Mouse (Mus musculus) hindbrain, embryonic 15.5 days (tissue): ENCODE data around the gene Fig4. TPM values are rescaled to one million over a fixed set of nuclear protein-coding genes. Genes with fewer than 3 reads are reported as not detected.

ENCODE experiments used
- ATAC-seq: fragments of 200-750 bp; cut with Nextera tagmentation; 2 replicates; pipeline ENCODE4 v1.8.0; 2017; ENCODE audit warnings: low read depth, moderate number of reproducible peaks, moderate TSS enrichment; ENCODE audit not compliant: low FRiP score
- H3K27ac ChIP-seq: fragments of 300-500 bp; sonication (generic); replicated peaks from 2 replicates; pipeline ENCODE4 v1.5.1; 2015; ENCODE audit warnings: mild to moderate bottlenecking, inconsistent platforms
- H3K27me3 ChIP-seq: fragments of 300-500 bp; sonication (generic); 2 replicates; pipeline ENCODE4 v1.6.1; 2015; ENCODE audit warnings: control low read depth, inconsistent platforms
- H3K36me3 ChIP-seq: fragments of 300-500 bp; sonication (generic); 2 replicates; pipeline ENCODE4 v1.6.1; 2015; ENCODE audit warnings: control low read depth, inconsistent platforms
- H3K4me1 ChIP-seq: fragments of 300-500 bp; sonication (generic); replicated peaks from 2 replicates; pipeline ENCODE4 v1.6.1; 2015; ENCODE audit warnings: control low read depth, inconsistent platforms
- H3K4me2 ChIP-seq: fragments of 300-500 bp; sonication (generic); 2 replicates; pipeline ENCODE4 v1.6.1; 2015; ENCODE audit warnings: moderate library complexity, mild to moderate bottlenecking, inconsistent platforms
- H3K4me3 ChIP-seq: fragments of 300-500 bp; sonication (generic); 2 replicates; pipeline ENCODE4 v1.5.1; 2015; ENCODE audit warnings: mild to moderate bottlenecking, inconsistent platforms
- H3K9ac ChIP-seq: fragments of 300-500 bp; sonication (generic); 2 replicates; pipeline ENCODE4 v1.6.1; 2015; ENCODE audit warnings: inconsistent platforms
- H3K9me3 ChIP-seq: fragments of 300-500 bp; sonication (generic); 2 replicates; pipeline ENCODE4 v1.6.1; 2016; ENCODE audit warnings: control low read depth, inconsistent platforms
- WGBS: fragments of 180-500 bp; shearing (Covaris S2); methylation state at CpG from one replicate; pipeline ENCODE4 v1.1.7; 2015; 5-methylcytosine and 5-hydroxymethylcytosine counted together
- polyA plus RNA-seq: library from polyadenylated mRNA; unstranded; fragments of >200 nt; fragmentation: Nextera tagmentation; extraction: Ambion mirVana; gene quantifications from 2 replicates; pipeline ENCODE4 v1.2.1, GENCODE M21; 2015

The Fig4 gene
- polyA plus RNA-seq, 1 experiment from 2014 or later: 30.1 TPM

DNA sequence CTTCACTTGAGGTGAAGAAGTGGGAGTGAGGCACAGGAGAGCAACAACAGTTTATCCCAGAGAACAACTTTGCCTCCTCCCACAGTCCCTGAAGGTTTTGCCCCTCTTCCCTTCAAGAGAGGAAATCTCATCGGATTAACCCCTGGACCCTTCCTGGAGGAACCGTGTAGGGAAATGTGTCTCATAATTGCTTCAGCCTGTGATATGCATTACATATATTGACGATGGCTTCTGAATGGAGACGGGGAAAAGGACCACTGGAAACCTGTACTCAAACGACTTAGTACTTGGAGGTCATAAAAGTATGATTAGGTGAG is 52.4 kb downstream of the Fig4 start:
- peaks cover 8% of the 10 kb centered on the region; the same call in 1 of the 2 replicates for H3K36me3 ChIP-seq
- H3K9me3 ChIP-seq: no peaks in the 10 kb centered on the region
- ATAC-seq: no peak
- WGBS: 76% methylated on average over 5 of the region's 5 CpGs
- no peak overlapping the region for H3K4me3 ChIP-seq
- no peak overlapping the region for H3K4me2 ChIP-seq
- no peak overlapping the region for H3K9ac ChIP-seq
- H3K27ac ChIP-seq: no peak overlapping the region
- no peaks in the 10 kb centered on the region for H3K27me3 ChIP-seq
- no peaks in the 10 kb centered on the region for H3K4me1 ChIP-seq

DNA sequence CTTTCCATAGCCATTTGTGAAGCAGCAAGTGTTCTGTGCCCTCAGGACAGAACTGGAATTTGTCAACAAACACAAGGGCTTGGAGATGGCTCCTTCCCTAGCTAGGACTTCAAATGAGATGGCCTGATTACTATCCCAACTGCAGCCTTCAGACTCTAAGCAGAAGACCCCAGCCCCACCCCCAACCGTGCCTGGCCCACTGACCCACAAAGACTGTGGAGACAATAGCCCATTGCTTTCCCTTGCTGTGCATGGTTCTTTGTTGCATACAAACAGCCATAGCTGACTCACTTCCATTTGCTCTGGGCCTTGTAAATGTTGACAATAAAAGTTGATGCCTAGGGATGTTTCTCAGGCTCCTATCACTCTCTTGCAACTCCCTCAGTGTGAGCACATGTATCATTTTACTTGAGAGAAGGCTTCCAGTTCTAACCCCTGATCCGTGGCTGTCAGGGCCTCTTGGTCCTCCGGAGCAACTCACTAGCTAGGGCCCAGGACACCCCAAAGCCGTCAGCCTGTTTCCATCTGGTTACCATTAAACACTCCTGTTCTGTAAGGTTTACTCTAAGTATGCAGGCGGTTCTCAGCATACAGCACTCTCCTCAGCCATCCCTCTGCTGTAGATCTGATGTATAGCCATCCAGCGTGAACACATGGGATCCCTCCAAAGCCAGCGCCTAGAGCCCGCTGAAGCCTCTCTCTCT is 52.9 kb downstream of the Fig4 start:
- ATAC-seq: no peak
- no peak overlapping the region for H3K9ac ChIP-seq
- H3K4me2 ChIP-seq: no peak overlapping the region
- whole genome bisulfite sequencing: 59% methylated on average over 8 of the region's 8 CpGs
- H3K9me3 ChIP-seq: no peaks in the 10 kb centered on the region
- H3K4me3 ChIP-seq: no peak overlapping the region
- H3K4me1 ChIP-seq: no peaks in the 10 kb centered on the region
- H3K27ac ChIP-seq: no peak overlapping the region
- no peaks in the 10 kb centered on the region for H3K27me3 ChIP-seq
- H3K36me3 ChIP-seq: peaks cover 8% of the 10 kb centered on the region; the same call in 1 of the 2 replicates

DNA sequence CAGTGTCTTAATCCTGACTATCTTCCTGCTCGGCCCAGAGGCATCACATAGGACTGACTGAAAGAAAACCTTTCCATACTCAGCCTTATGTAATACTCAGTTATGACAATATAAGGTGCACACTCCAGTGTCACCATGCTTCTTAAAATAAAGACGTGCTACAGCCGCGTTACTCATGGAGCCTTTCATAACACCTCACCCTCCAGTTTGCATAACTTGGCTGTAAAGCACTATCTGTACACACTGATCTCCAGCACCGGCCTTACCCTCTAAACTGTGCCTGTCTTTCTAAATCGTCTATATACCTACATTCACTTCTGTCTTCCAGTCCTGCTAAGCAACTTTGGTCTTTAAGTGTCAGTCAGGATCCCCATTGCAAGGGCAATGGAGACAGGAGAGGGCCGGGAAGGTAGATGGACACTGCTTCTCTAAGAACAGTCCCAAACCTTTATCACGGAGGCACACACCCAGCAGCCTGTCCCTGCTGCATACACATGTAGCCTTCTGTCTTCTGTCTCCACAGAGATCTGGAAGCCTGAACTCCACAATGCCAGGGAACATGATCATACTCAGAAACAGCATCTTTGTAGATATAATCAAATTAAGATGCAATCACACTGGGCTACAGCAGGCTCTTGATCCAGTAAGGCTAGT is 53.9 kb downstream of the Fig4 start:
- H3K9ac ChIP-seq: no peak overlapping the region
- no peak overlapping the region for H3K4me3 ChIP-seq
- H3K4me2 ChIP-seq: no peak overlapping the region
- no peaks in the 10 kb centered on the region for H3K9me3 ChIP-seq
- no peaks in the 10 kb centered on the region for H3K4me1 ChIP-seq
- H3K27me3 ChIP-seq: no peaks in the 10 kb centered on the region
- H3K36me3 ChIP-seq: peaks cover 8% of the 10 kb centered on the region; the same call in 1 of the 2 replicates
- WGBS: 95% methylated on average over 8 of the region's 8 CpGs
- H3K27ac ChIP-seq: no peak overlapping the region
- no peak for ATAC-seq

DNA sequence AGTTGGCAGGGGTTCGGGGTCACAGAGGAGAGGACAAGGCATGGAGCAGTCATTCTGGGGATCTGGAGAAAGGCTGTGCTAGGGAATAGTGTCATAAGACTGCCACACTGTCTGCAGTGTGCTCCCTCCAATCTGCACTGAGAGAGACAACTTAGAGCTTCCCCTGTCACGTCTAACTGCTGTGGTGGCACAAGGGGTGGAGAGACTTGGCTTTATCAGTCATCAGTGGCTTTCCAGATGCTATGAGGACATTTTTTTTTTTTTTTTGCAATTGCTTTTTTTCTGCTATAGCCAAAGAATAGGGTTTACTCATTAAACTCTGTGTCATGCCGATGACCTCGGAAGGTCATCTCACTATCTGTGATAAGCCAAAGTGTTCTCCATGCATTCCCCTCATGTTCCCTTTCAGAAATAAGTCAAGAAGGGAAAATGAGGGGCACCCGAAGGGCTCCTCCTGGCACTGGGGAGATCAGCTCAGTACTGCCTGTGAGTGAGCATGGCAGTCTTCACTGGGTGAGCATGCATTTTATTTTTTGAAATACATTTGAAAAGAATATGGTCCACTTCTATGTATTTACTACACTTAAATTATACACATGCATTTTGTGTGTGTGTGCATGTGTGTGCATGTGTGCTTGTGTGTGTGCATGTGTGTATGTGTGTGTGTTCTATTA is 55.1 kb downstream of the Fig4 start:
- 88% methylated on average over 5 of the region's 5 CpGs for WGBS
- Histone ChIP-seq H3K9me3 (no peaks in the 10 kb centered on the region), H3K4me3 (no peak overlapping the region), H3K27ac (no peak overlapping the region), H3K9ac (no peak overlapping the region), H3K4me2 (no peak overlapping the region), H3K4me1 (no peaks in the 10 kb centered on the region), H3K36me3 (peaks cover 6% of the 10 kb centered on the region; the same call in 1 of the 2 replicates), H3K27me3 (no peaks in the 10 kb centered on the region)
- ATAC-seq: no peak

DNA sequence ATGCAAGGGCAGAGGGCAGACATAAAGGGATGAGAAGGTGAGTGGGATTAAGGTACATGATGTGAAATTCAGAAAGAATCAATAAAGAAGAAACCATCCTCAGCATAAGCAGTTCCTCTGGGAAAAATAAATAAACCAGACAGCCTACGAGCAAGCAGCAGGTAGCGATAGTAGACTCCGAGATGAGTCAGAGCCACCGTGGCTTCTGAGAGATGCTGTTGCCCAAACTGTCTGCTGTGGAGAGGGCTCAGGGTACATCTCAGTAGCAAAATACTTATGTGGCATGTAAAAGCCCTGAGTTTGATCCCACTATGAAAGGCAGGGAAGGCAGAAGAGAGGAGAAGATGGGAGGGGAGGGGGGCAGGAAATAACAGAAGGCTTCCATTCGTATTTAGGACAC is 56.9 kb downstream of the Fig4 start:
- Histone ChIP-seq H3K27ac (no peak overlapping the region), H3K9ac (no peak overlapping the region), H3K27me3 (no peaks in the 10 kb centered on the region), H3K9me3 (no peaks in the 10 kb centered on the region), H3K36me3 (0 out of 2 replicates have a peak, but pooled peaks cover 1% of the 10 kb centered on the region), H3K4me2 (no peak overlapping the region), H3K4me1 (no peaks in the 10 kb centered on the region), H3K4me3 (no peak overlapping the region)
- whole genome bisulfite sequencing: 64% methylated on average over 5 of the region's 5 CpGs
- ATAC-seq: no peak

DNA sequence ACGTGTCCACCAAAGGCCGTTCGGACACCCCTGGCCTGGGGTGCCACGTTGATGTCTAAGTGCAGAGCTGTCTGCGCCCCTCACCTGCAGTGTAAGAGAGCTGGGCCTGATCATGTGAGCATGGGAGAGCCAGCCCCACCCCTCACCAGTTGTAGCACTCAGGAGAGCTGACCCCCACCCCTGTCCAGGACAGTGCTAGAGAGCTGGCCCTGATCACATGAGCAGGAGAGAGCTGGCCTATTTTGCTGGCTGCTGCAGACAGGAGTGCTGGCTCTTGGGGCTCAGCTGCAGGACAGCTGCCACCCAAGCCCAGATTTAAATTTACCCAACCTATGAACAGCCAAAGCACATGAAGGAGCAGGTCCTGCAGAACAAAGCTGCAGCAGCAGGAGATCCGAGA is 57.6 kb downstream of the Fig4 start:
- ATAC-seq: 0 out of 2 replicates have a peak, but pooled peaks have one; percentile 34
- H3K4me2 ChIP-seq: no peak overlapping the region
- no peaks in the 10 kb centered on the region for H3K4me1 ChIP-seq
- H3K9ac ChIP-seq: no peak overlapping the region
- H3K4me3 ChIP-seq: no peak overlapping the region
- H3K27me3 ChIP-seq: no peaks in the 10 kb centered on the region
- H3K27ac ChIP-seq: no peak overlapping the region
- WGBS: 87% methylated on average over 6 of the region's 6 CpGs
- H3K36me3 ChIP-seq: no peaks in the 10 kb centered on the region
- no peaks in the 10 kb centered on the region for H3K9me3 ChIP-seq

DNA sequence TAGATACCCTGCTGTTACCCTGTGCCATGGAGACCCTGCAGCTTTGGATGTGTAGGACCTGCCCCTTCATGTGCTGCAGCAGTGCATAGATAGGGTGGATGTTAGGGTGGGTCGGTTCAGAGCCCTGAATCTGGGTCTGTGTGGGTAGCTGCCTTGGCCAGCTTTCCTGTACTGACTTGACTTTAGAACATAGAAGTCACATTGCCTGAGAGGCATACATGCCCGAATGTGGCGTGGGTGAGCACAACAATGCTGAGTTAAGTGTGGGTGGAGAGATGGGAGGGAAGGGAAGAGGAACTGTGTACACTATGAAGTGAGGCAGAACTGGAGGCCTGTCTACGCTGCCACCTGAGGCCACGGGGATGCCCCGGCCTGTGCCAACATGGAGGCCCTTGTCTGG is 58.0 kb downstream of the Fig4 start:
- H3K36me3 ChIP-seq: no peaks in the 10 kb centered on the region
- H3K4me2 ChIP-seq: no peak overlapping the region
- WGBS: 88% methylated on average over 6 of the region's 6 CpGs
- H3K9me3 ChIP-seq: no peaks in the 10 kb centered on the region
- no peaks in the 10 kb centered on the region for H3K4me1 ChIP-seq
- no peaks in the 10 kb centered on the region for H3K27me3 ChIP-seq
- ATAC-seq: no peak
- no peak overlapping the region for H3K9ac ChIP-seq
- no peak overlapping the region for H3K4me3 ChIP-seq
- no peak overlapping the region for H3K27ac ChIP-seq

DNA sequence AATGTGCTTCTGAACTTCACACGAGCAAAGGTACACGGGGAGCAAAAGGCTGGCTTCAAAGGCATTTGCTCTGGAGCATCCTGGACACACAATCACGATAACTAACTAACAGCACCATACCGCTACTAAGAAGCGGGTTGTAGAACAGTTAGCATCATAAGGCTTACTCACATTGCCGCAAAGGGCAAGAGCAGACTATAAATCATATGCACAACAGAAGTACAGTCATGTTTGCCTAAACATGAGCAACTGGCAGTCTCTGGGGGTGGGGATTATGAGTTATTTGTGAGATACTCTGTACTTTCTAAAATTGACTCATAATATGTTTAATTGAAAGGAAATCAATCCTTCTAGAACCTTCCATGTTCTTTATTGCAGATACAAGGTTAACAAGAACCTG is 59.1 kb downstream of the Fig4 start:
- 95% methylated on average over 6 of the region's 6 CpGs for WGBS
- no peak overlapping the region for H3K4me2 ChIP-seq
- H3K36me3 ChIP-seq: no peaks in the 10 kb centered on the region
- no peaks in the 10 kb centered on the region for H3K9me3 ChIP-seq
- no peak overlapping the region for H3K27ac ChIP-seq
- H3K4me1 ChIP-seq: no peaks in the 10 kb centered on the region
- no peaks in the 10 kb centered on the region for H3K27me3 ChIP-seq
- H3K4me3 ChIP-seq: no peak overlapping the region
- ATAC-seq: no peak
- no peak overlapping the region for H3K9ac ChIP-seq

DNA sequence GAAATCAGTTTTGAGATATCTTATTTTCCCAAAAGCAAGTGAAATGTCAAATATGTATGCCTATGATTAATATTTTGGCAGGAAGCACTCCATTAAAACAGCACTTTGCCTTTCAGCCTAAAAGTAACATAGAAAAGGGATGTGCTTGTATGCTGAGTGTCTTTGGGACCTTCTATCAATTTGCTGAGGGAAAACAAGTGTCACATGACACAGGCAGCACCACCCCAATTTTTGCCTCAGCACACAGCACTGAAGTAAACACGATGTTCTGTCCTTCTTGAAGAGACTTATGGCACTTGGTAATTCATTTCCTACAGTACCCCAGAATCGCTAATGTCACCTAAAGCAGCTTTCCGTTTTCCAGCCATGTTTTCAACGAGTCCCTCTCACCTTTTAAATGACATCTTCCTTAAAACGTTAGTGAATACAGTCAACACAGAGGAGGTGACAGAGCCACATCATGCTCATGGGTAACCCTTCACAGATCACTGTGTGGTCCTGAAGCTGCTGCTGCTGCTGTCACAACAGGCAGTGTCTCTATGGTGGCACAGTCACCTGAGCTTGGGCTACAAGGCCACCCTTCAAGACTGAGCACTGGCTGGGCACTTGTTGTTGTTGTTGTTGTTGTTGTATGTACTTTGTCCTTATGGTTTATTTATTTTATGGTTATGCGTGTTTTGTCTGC is 61.4 kb downstream of the Fig4 start:
- WGBS: 83% methylated on average over 6 of the region's 6 CpGs
- Histone ChIP-seq H3K4me1 (no peaks in the 10 kb centered on the region), H3K36me3 (no peaks in the 10 kb centered on the region), H3K9me3 (no peaks in the 10 kb centered on the region), H3K4me3 (no peak overlapping the region), H3K4me2 (no peak overlapping the region), H3K27ac (no peak overlapping the region), H3K27me3 (no peaks in the 10 kb centered on the region), H3K9ac (no peak overlapping the region)
- no peak for ATAC-seq

DNA sequence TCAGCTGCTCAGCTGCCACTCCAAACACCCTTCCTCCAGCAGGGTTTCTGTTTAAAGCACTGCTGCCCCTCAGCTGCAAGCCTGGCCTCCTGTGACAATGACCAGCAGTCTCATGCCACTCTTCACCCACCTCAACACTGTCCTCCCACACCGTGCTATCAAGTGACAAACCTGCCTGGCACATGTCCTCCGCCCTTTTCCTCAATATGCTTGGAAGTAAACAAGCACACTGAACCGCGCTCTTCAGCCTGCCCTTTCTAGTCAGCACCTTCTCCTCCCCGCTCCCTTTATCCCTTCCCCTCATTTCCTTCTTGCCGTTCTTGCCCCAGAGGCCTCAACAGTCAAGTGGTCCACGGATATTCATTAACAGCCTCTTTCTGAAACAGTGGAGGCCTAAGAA is 62.0 kb downstream of the Fig4 start:
- H3K4me1 ChIP-seq: no peaks in the 10 kb centered on the region
- H3K9ac ChIP-seq: no peak overlapping the region
- no peaks in the 10 kb centered on the region for H3K36me3 ChIP-seq
- 68% methylated on average over 7 of the region's 7 CpGs for WGBS
- no peak overlapping the region for H3K4me3 ChIP-seq
- H3K27me3 ChIP-seq: no peaks in the 10 kb centered on the region
- ATAC-seq: no peak
- H3K27ac ChIP-seq: no peak overlapping the region
- H3K4me2 ChIP-seq: no peak overlapping the region
- H3K9me3 ChIP-seq: no peaks in the 10 kb centered on the region

DNA sequence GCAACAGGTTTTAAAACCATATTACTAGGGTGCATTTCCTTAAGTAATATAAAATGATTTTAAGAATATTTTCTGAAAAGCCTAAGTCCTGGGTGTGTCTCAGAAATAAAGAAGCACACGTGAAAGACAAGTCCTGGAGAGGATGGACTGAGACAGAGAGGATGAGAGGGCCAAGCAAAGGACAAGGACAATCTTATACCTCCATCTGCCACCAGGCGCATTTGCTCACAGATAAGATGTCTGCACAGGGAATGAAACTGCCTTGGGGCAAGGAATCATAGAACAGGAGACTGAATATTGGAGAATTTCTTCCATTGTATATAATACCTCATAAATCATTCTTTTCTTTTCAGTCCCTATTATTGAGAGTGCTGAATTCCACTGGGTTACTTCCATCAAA is 67.0 kb downstream of the Fig4 start:
- H3K4me1 ChIP-seq: no peaks in the 10 kb centered on the region
- no peak overlapping the region for H3K4me2 ChIP-seq
- H3K9ac ChIP-seq: no peak overlapping the region
- H3K9me3 ChIP-seq: no peaks in the 10 kb centered on the region
- H3K36me3 ChIP-seq: no peaks in the 10 kb centered on the region
- no peak overlapping the region for H3K27ac ChIP-seq
- no peak overlapping the region for H3K4me3 ChIP-seq
- no peak for ATAC-seq
- 79% methylated on average over 2 of the region's 2 CpGs for WGBS
- no peaks in the 10 kb centered on the region for H3K27me3 ChIP-seq

DNA sequence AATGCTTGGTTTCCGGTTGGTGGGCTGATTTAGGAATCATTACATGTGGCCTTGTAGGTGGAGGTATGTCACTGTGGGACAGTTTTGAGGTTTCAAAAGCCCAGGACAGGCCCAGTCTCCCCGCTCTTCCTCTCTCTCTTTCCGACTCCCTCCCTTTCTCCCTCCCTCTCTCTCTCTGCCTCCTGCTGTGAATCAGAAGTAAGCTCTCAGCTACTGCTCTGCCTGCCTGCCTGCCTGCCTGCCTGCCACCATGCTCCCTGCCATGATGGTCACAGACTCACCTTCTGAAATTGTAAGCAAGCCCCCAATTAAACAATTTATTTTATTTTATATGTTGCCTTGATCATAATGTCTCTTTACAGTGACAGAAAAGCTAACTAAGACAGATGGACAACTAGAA is 67.5 kb downstream of the Fig4 start:
- 62% methylated on average over 3 of the region's 3 CpGs for WGBS
- H3K4me3 ChIP-seq: no peak overlapping the region
- H3K36me3 ChIP-seq: no peaks in the 10 kb centered on the region
- no peaks in the 10 kb centered on the region for H3K27me3 ChIP-seq
- H3K4me2 ChIP-seq: no peak overlapping the region
- H3K9me3 ChIP-seq: no peaks in the 10 kb centered on the region
- no peak overlapping the region for H3K27ac ChIP-seq
- no peak for ATAC-seq
- H3K9ac ChIP-seq: no peak overlapping the region
- no peaks in the 10 kb centered on the region for H3K4me1 ChIP-seq
